Mouse (Mus musculus) brain, embryonic 14.5 days (tissue): ENCODE results near the gene Sez6. TPM values are rescaled to one million over a fixed set of nuclear protein-coding genes. Genes with fewer than 3 reads are reported as not detected.

ENCODE experiments used
- DNase-seq: peaks from one replicate; pipeline ENCODE4 v3.0.0-alpha.2; 2011; ENCODE audit warnings: low read depth
- CTCF ChIP-seq: fragments of 200-500 bp; IDR thresholded peaks from 2 replicates; pipeline ENCODE4 v1.5.1; 2012; ENCODE audit warnings: inconsistent platforms, mild to moderate bottlenecking, moderate library complexity, borderline replicate concordance; ENCODE audit not compliant: insufficient read depth, insufficient read length; ENCODE audit errors: extremely low read depth
- POLR2A ChIP-seq: fragments of 200-500 bp; IDR thresholded peaks from 2 replicates; pipeline ENCODE4 v1.6.1; 2012; ENCODE audit warnings: mild to moderate bottlenecking, inconsistent platforms, borderline replicate concordance; ENCODE audit not compliant: poor library complexity, insufficient read depth, insufficient read length, severe bottlenecking; ENCODE audit errors: extremely low read depth
- polyA plus RNA-seq: library from polyadenylated mRNA; depleted of rRNA; stranded (reverse); fragments of >200 nt; gene quantifications from 2 replicates; pipeline ENCODE4 v1.2.3, GENCODE M21; 2012

Gene Sez6
- polyA plus RNA-seq, 1 experiment = 174 TPM

GRCm38 (mm10) chr11:77896011-77896410 lies 34.6 kb upstream of the Sez6 start:
- no peak for TF ChIP-seq POLR2A
- TF ChIP-seq CTCF = peak; percentile 3; the same call in 1 of the 2 replicates
- peak; percentile 83 for DNase-seq

- peak; percentile 79 for DNase-seq
Observed at GRCm38 (mm10) chr11:77896480-77896819, 34.1 kb upstream of the Sez6 start.

GRCm38 (mm10) chr11:77896820-77897805 lies 33.5 kb upstream of the Sez6 start:
- TF ChIP-seq POLR2A = no peak
- TF ChIP-seq CTCF = no peak
- peak; percentile 90 for DNase-seq

More at GRCm38 (mm10) chr11:77896480-77896819, 34.1 kb upstream of the Sez6 start:
- TF ChIP-seq CTCF = no peak
- TF ChIP-seq POLR2A = no peak

GRCm38 (mm10) chr11:77900187-77900586 lies 30.4 kb upstream of the Sez6 start:
- no peak for TF ChIP-seq CTCF
- no peak for TF ChIP-seq POLR2A
- DNase-seq = no peak

GRCm38 (mm10) chr11:77900696-77901095 lies 29.9 kb upstream of the Sez6 start:
- no peak for DNase-seq
- TF ChIP-seq POLR2A (no peak), CTCF (no peak)

GRCm38 (mm10) chr11:77901366-77901765 lies 29.2 kb upstream of the Sez6 start:
- TF ChIP-seq POLR2A = no peak
- TF ChIP-seq CTCF = no peak

GRCm38 (mm10) chr11:77901775-77902355 lies 28.7 kb upstream of the Sez6 start:
- no peak for TF ChIP-seq POLR2A
- TF ChIP-seq CTCF = no peak
- peak; percentile 78 for DNase-seq

More at GRCm38 (mm10) chr11:77901366-77901765, 29.2 kb upstream of the Sez6 start:
- DNase-seq = no peak

GRCm38 (mm10) chr11:77903761-77904160 lies 26.8 kb upstream of the Sez6 start:
- TF ChIP-seq CTCF (peak; percentile 27; the same call in 1 of the 2 replicates), POLR2A (no peak)
- DNase-seq = peak; percentile 49

GRCm38 (mm10) chr11:77904707-77905106 lies 25.9 kb upstream of the Sez6 start:
- TF ChIP-seq POLR2A (no peak), CTCF (no peak)
- DNase-seq = no peak

GRCm38 (mm10) chr11:77906097-77906687 lies 24.4 kb upstream of the Sez6 start:
- no peak for TF ChIP-seq POLR2A
- no peak for TF ChIP-seq CTCF

GRCm38 (mm10) chr11:77906747-77907174 lies 23.8 kb upstream of the Sez6 start:
- peak; percentile 88 for DNase-seq
- TF ChIP-seq POLR2A (no peak), CTCF (no peak)

More at GRCm38 (mm10) chr11:77906097-77906687, 24.4 kb upstream of the Sez6 start:
- peak; percentile 78 for DNase-seq

- TF ChIP-seq POLR2A = no peak
- no peak for DNase-seq
Observed at GRCm38 (mm10) chr11:77908468-77908867, 22.1 kb upstream of the Sez6 start.

- TF ChIP-seq CTCF (no peak), POLR2A (no peak)
Observed at GRCm38 (mm10) chr11:77909376-77909775, 21.2 kb upstream of the Sez6 start.

More at GRCm38 (mm10) chr11:77909376-77909775, 21.2 kb upstream of the Sez6 start:
- DNase-seq = peak; percentile 77
